Mouse (Mus musculus): ENCODE results near the gene Tfip11. TPM values are rescaled to one million over a fixed set of nuclear protein-coding genes. Genes with fewer than 3 reads are reported as not detected.

Gene Tfip11
- polyA plus RNA-seq, 1 experiment = 23.9 TPM

DNA sequence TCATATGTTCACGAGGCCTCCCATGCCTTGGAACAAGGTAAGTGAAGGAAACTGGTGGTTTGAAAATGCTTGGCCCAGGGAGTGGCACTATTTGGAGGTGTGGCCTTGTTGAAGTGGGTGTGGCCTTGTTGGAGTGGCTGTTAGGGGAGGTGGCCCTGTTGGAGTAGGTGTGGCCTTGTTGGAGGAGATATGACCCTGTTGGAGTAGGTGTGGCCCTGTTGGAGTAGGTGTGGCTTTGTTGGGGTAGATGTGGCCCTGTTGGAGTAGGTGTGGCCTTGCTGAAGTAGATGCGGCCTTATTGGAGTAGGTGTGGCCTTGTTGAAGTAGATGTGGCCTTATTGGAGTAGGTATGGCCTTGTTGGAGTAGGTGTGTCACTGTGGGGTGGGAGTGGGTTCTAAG is 59.8 kb downstream of the Tfip11 start:
- Histone ChIP-seq H3K4me1 (ENCODE audit: control insufficient read depth, insufficient read depth, low read length) (no peaks in the 10 kb centered on the region), H3K4me3 (ENCODE audit: low read depth, low read length) (no peak overlapping the region), H3K9ac (ENCODE audit: low read depth, poor library complexity, severe bottlenecking) (no peak overlapping the region), H3K9me3 (replicated peaks; ENCODE audit: control insufficient read depth, insufficient read depth, low read length, poor library complexity, severe bottlenecking) (no peaks in the 10 kb centered on the region), H3K36me3 (ENCODE audit: control insufficient read depth, insufficient read depth, low read length, poor library complexity, severe bottlenecking) (no peaks in the 10 kb centered on the region), H3K27me3 (ENCODE audit: control insufficient read depth, insufficient read depth, low read length, poor library complexity, severe bottlenecking) (no peaks in the 10 kb centered on the region), H3K27ac (ENCODE audit: insufficient read depth, low read length) (no peak overlapping the region)
- TF ChIP-seq POLR2A (IDR thresholded peaks at IDR 0.05; ENCODE audit: insufficient read depth, low read length) (no peak), EP300 (IDR thresholded peaks at IDR 0.05; ENCODE audit: insufficient read depth, low read depth, low read length) (no peak), CTCF (IDR thresholded peaks at IDR 0.05; ENCODE audit: low read depth, low read length) (no peak)

Other genes with a start within 250 kb of the Tfip11 start
- not detected in 2 replicates for gene Cryba4, start 73.8 kb upstream of the Tfip11 start, polyA plus RNA-seq (2011; ENCODE audit: insufficient read depth, insufficient read length, low read depth, missing spikeins)
- gene Crybb1, start 70.5 kb upstream of the Tfip11 start, polyA plus RNA-seq (2011; ENCODE audit: insufficient read depth, insufficient read length, low read depth, missing spikeins) = not detected in 2 replicates
- gene Tpst2, start 49.7 kb upstream of the Tfip11 start, polyA plus RNA-seq (2011; ENCODE audit: insufficient read depth, insufficient read length, low read depth, missing spikeins) = 25.8 and 37.1 TPM in 2 replicates
- 19.1 TPM in 2 replicates for gene Srrd, start 16.7 kb downstream of the Tfip11 start, polyA plus RNA-seq (2011; ENCODE audit: insufficient read depth, insufficient read length, low read depth, missing spikeins)
- gene Hps4, start 16.7 kb downstream of the Tfip11 start, polyA plus RNA-seq (2011; ENCODE audit: insufficient read depth, insufficient read length, low read depth, missing spikeins) = 17.3 and 19.1 TPM in 2 replicates
- gene Gm6583, start 29.7 kb downstream of the Tfip11 start, polyA plus RNA-seq (2011; ENCODE audit: insufficient read depth, insufficient read length, low read depth, missing spikeins) = not detected in 2 replicates
- 6.7 and 7.2 TPM in 2 replicates for gene Asphd2, start 68.5 kb downstream of the Tfip11 start, polyA plus RNA-seq (2011; ENCODE audit: insufficient read depth, insufficient read length, low read depth, missing spikeins)
- not detected in 2 replicates for gene Gm6588, start 123.1 kb downstream of the Tfip11 start, polyA plus RNA-seq (2011; ENCODE audit: insufficient read depth, insufficient read length, low read depth, missing spikeins)